Mouse (Mus musculus) limb, embryonic 15.5 days (tissue): ENCODE measurements around the gene Trmt1. TPM values are rescaled to one million over a fixed set of nuclear protein-coding genes. Genes with fewer than 3 reads are reported as not detected.

Experiments
- ATAC-seq: fragments of 200-750 bp; cut with Nextera tagmentation; 2 replicates; pipeline ENCODE4 v1.8.0; 2017; ENCODE audit warnings: low read depth, moderate TSS enrichment; ENCODE audit not compliant: insufficient number of reproducible peaks, low FRiP score, low TSS enrichment
- H3K27ac ChIP-seq: fragments of 300-500 bp; sonication (generic); 2 replicates; pipeline ENCODE4 v1.5.1; 2015; ENCODE audit warnings: moderate library complexity, mild to moderate bottlenecking, inconsistent platforms
- H3K27me3 ChIP-seq: fragments of 300-500 bp; sonication (generic); 2 replicates; pipeline ENCODE4 v1.6.1; 2015; ENCODE audit warnings: inconsistent platforms
- H3K36me3 ChIP-seq: fragments of 300-500 bp; sonication (generic); 2 replicates; pipeline ENCODE4 v1.6.1; 2015; ENCODE audit warnings: inconsistent platforms
- H3K4me1 ChIP-seq: fragments of 300-500 bp; sonication (generic); 2 replicates; pipeline ENCODE4 v1.6.1; 2015; ENCODE audit warnings: inconsistent platforms
- H3K4me2 ChIP-seq: fragments of 300-500 bp; sonication (generic); 2 replicates; pipeline ENCODE4 v1.6.1; 2015; ENCODE audit warnings: mild to moderate bottlenecking, inconsistent platforms
- H3K4me3 ChIP-seq: fragments of 300-500 bp; sonication (generic); 2 replicates; pipeline ENCODE4 v1.5.1; 2015; ENCODE audit warnings: mild to moderate bottlenecking, inconsistent platforms
- H3K9ac ChIP-seq: fragments of 300-500 bp; sonication (generic); 2 replicates; pipeline ENCODE4 v1.6.1; 2015; ENCODE audit warnings: inconsistent platforms
- H3K9me3 ChIP-seq: fragments of 300-500 bp; sonication (generic); 2 replicates; pipeline ENCODE4 v1.6.1; 2016; ENCODE audit warnings: inconsistent platforms
- WGBS: fragments of 180-500 bp; shearing (Covaris S2); methylation state at CpG from one replicate; pipeline ENCODE4 v1.1.7; 2015; 5-methylcytosine and 5-hydroxymethylcytosine counted together
- polyA plus RNA-seq: library from polyadenylated mRNA; unstranded; fragments of >200 nt; fragmentation: Nextera tagmentation; extraction: Ambion mirVana; gene quantifications from 2 replicates; pipeline ENCODE4 v1.2.1, GENCODE M21; 2015

The Trmt1 gene
- polyA plus RNA-seq, 1 experiment from 2014 or later = 63.3 TPM

GRCm38 (mm10) chr8:84731371-84732177 lies 45.5 kb downstream of the Trmt1 start:
- H3K9ac ChIP-seq = no peak overlapping the region
- WGBS = 65% methylated on average over 11 of the region's 11 CpGs
- no peaks in the 10 kb centered on the region for H3K9me3 ChIP-seq
- H3K4me1 ChIP-seq = peaks cover 96% of the 10 kb centered on the region
- no peak overlapping the region for H3K4me2 ChIP-seq
- no peaks in the 10 kb centered on the region for H3K27me3 ChIP-seq
- H3K4me3 ChIP-seq = no peak overlapping the region
- peak overlapping the region; percentile 81 for H3K27ac ChIP-seq
- ATAC-seq = no peak
- peaks cover 18% of the 10 kb centered on the region for H3K36me3 ChIP-seq

- Histone ChIP-seq H3K4me1 (peaks cover 99% of the 10 kb centered on the region), H3K9me3 (no peaks in the 10 kb centered on the region), H3K9ac (0 out of 2 replicates have a peak overlapping the region, but pooled peaks have one; percentile 10), H3K36me3 (peaks cover 8% of the 10 kb centered on the region), H3K27me3 (no peaks in the 10 kb centered on the region), H3K4me3 (no peak overlapping the region), H3K4me2 (0 out of 2 replicates have a peak overlapping the region, but pooled peaks have one; percentile 7), H3K27ac (peak overlapping the region; percentile 65)
- 51% methylated on average over 5 of the region's 5 CpGs for WGBS
- no peak for ATAC-seq
Measured at GRCm38 (mm10) chr8:84732545-84732944, 46.4 kb downstream of the Trmt1 start.

DNA sequence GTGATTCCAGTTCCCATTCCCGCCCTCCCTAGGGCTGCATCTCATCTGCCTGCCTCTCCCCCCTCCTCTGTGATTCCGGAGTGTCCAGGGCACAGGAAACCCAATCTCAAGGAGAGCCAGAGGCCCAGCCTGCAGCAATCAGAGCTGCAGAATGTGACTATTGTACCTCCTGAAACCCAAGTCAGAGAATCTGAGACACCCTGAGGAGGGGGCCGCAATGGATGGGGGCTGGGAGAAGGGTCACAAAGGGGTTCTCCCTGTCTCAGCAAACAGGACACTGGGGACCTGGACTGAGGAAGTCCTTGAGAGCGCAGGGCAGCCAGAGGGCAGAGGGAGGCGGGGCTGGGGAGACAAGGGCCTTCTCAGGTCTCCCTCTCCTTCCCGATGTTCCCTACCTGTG lies 46.9 kb downstream of the Trmt1 start:
- Histone ChIP-seq H3K9me3 (no peaks in the 10 kb centered on the region), H3K4me2 (0 out of 2 replicates have a peak overlapping the region, but pooled peaks have one; percentile 7), H3K36me3 (peaks cover 5% of the 10 kb centered on the region; the same call in 1 of the 2 replicates), H3K9ac (0 out of 2 replicates have a peak overlapping the region, but pooled peaks have one; percentile 10), H3K4me3 (no peak overlapping the region), H3K27me3 (no peaks in the 10 kb centered on the region), H3K27ac (peak overlapping the region; percentile 65), H3K4me1 (peaks cover 99% of the 10 kb centered on the region)
- 42% methylated on average over 5 of the region's 6 CpGs for WGBS
- ATAC-seq = no peak

- no peaks in the 10 kb centered on the region for H3K9me3 ChIP-seq
- no peak for ATAC-seq
- H3K9ac ChIP-seq = no peak overlapping the region
- H3K4me3 ChIP-seq = no peak overlapping the region
- peaks cover 99% of the 10 kb centered on the region for H3K4me1 ChIP-seq
- WGBS = 85% methylated on average over 6 of the region's 6 CpGs
- H3K4me2 ChIP-seq = no peak overlapping the region
- no peaks in the 10 kb centered on the region for H3K27me3 ChIP-seq
- peak overlapping the region; percentile 65; the same call in 1 of the 2 replicates for H3K27ac ChIP-seq
- no peaks in the 10 kb centered on the region; the same call in 1 of the 2 replicates for H3K36me3 ChIP-seq
Measured at GRCm38 (mm10) chr8:84733959-84734358, 47.9 kb downstream of the Trmt1 start.

GRCm38 (mm10) chr8:84734680-84735079 lies 48.6 kb downstream of the Trmt1 start:
- Histone ChIP-seq H3K27me3 (no peaks in the 10 kb centered on the region), H3K4me3 (no peak overlapping the region), H3K4me1 (peaks cover 100% of the 10 kb centered on the region), H3K9ac (no peak overlapping the region), H3K4me2 (no peak overlapping the region), H3K9me3 (no peaks in the 10 kb centered on the region), H3K36me3 (no peaks in the 10 kb centered on the region; the same call in 1 of the 2 replicates), H3K27ac (peak overlapping the region; percentile 65; the same call in 1 of the 2 replicates)
- WGBS = 80% methylated on average over 2 of the region's 2 CpGs
- no peak for ATAC-seq

DNA sequence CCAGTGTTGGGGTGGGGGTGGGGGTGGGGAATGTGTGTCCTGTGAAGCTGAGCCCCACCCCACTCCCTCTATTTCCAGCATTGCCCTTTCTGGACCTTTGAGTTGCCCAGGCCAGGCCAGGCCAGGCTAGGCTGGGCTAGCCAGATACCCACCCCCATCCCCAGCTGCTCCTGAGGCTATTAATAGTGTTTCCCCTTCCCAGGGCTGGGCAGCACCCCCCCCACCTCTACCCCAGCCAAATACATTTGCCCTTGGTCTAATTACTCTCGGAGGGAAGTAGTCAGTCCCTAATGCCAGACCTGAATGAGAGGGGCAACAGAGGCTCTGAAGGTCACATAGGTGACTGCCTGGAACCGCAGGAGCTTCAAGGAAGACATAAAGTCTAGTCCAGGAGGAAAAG lies 49.5 kb downstream of the Trmt1 start:
- WGBS = 38% methylated on average over 2 of the region's 2 CpGs
- Histone ChIP-seq H3K4me2 (no peak overlapping the region), H3K36me3 (no peaks in the 10 kb centered on the region; the same call in 1 of the 2 replicates), H3K4me3 (no peak overlapping the region), H3K9me3 (no peaks in the 10 kb centered on the region), H3K9ac (no peak overlapping the region), H3K27me3 (no peaks in the 10 kb centered on the region), H3K4me1 (peaks cover 100% of the 10 kb centered on the region), H3K27ac (peak overlapping the region; percentile 97; the same call in 1 of the 2 replicates)
- ATAC-seq = no peak

- H3K4me2 ChIP-seq = no peak overlapping the region
- peak overlapping the region; percentile 97; the same call in 1 of the 2 replicates for H3K27ac ChIP-seq
- H3K36me3 ChIP-seq = peaks cover 3% of the 10 kb centered on the region; the same call in 1 of the 2 replicates
- no peaks in the 10 kb centered on the region for H3K27me3 ChIP-seq
- ATAC-seq = no peak
- H3K4me1 ChIP-seq = peaks cover 100% of the 10 kb centered on the region
- WGBS = 85% methylated on average over 4 of the region's 4 CpGs
- no peaks in the 10 kb centered on the region for H3K9me3 ChIP-seq
- no peak overlapping the region for H3K4me3 ChIP-seq
- H3K9ac ChIP-seq = no peak overlapping the region
Measured at GRCm38 (mm10) chr8:84736521-84736920, 50.4 kb downstream of the Trmt1 start.

DNA sequence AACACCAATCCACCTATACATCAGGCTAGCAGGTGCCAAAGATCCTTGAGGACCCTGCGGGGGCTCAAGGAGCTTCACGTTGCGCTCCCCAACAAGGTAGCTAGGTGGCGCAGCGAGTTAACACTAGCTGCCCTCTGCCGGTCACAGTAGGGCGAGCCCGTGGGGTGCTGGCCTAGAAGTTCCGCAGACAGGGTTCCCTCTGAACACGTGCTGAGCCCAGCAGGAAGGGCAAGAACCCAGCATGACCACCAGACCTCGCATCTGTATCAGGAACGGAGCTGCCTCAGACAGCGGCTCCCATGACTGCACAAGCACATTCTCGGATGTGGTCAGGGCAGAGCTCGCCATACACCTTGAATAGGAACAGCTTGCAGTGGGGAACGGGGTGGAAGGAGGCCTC lies 51.5 kb downstream of the Trmt1 start:
- Histone ChIP-seq H3K4me2 (peak overlapping the region; percentile 33), H3K9me3 (no peaks in the 10 kb centered on the region), H3K4me1 (peaks cover 100% of the 10 kb centered on the region), H3K27ac (peak overlapping the region; percentile 97), H3K36me3 (peaks cover 3% of the 10 kb centered on the region; the same call in 1 of the 2 replicates), H3K9ac (0 out of 2 replicates have a peak overlapping the region, but pooled peaks have one; percentile 18), H3K27me3 (no peaks in the 10 kb centered on the region), H3K4me3 (no peak overlapping the region)
- 5% methylated on average over 16 of the region's 16 CpGs for WGBS
- no peak for ATAC-seq

DNA sequence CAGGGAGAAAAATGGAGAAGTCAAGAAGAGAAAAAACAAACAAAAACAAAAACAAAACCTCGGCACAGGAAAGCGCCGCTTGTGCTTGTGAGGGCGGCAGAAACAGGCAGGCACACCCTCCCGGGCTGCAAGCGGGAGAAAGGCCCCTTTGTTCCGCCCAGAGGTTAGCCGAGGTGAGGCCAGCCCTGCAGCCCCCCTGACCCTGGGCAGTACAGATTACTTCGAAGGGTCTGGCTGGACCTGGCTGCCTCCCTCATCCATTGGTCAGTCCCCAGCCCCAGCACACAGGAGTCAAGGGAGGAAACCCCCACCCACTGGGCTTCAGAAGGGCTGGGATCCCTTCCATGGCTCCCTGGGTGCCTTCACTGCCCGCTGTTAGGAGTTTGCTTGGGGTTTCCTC lies 52.2 kb downstream of the Trmt1 start:
- no peak overlapping the region for H3K4me3 ChIP-seq
- ATAC-seq = no peak
- peaks cover 100% of the 10 kb centered on the region for H3K4me1 ChIP-seq
- peak overlapping the region; percentile 97 for H3K27ac ChIP-seq
- H3K27me3 ChIP-seq = no peaks in the 10 kb centered on the region
- H3K36me3 ChIP-seq = 0 out of 2 replicates have a peak, but pooled peaks cover 3% of the 10 kb centered on the region
- peak overlapping the region; percentile 10; the same call in 1 of the 2 replicates for H3K9ac ChIP-seq
- WGBS = 22% methylated on average over 10 of the region's 10 CpGs
- no peaks in the 10 kb centered on the region for H3K9me3 ChIP-seq
- 0 out of 2 replicates have a peak overlapping the region, but pooled peaks have one; percentile 3 for H3K4me2 ChIP-seq

GRCm38 (mm10) chr8:84738715-84739400 lies 52.8 kb downstream of the Trmt1 start:
- Histone ChIP-seq H3K4me2 (0 out of 2 replicates have a peak overlapping the region, but pooled peaks have one; percentile 1), H3K9me3 (no peaks in the 10 kb centered on the region), H3K4me3 (no peak overlapping the region), H3K4me1 (peaks cover 100% of the 10 kb centered on the region), H3K36me3 (0 out of 2 replicates have a peak, but pooled peaks cover 3% of the 10 kb centered on the region), H3K27ac (peak overlapping the region; percentile 97), H3K9ac (peak overlapping the region; percentile 10; the same call in 1 of the 2 replicates), H3K27me3 (no peaks in the 10 kb centered on the region)
- WGBS = 42% methylated on average over 10 of the region's 10 CpGs
- ATAC-seq = no peak

- no peak overlapping the region for H3K4me3 ChIP-seq
- no peaks in the 10 kb centered on the region for H3K9me3 ChIP-seq
- 0 out of 2 replicates have a peak, but pooled peaks cover 3% of the 10 kb centered on the region for H3K36me3 ChIP-seq
- H3K27ac ChIP-seq = peak overlapping the region; percentile 97
- H3K4me2 ChIP-seq = 0 out of 2 replicates have a peak overlapping the region, but pooled peaks have one; percentile 1
- no peak for ATAC-seq
- no peak overlapping the region for H3K9ac ChIP-seq
- no peaks in the 10 kb centered on the region for H3K27me3 ChIP-seq
- peaks cover 100% of the 10 kb centered on the region for H3K4me1 ChIP-seq
- 5% methylated on average over 1 of the region's 1 CpGs for WGBS
Measured at GRCm38 (mm10) chr8:84739401-84739742, 53.3 kb downstream of the Trmt1 start.
